Mouse (Mus musculus) stomach, postnatal 0 days (tissue): ENCODE measurements around the gene 4922502D21Rik. TPM values are rescaled to one million over a fixed set of nuclear protein-coding genes. Genes with fewer than 3 reads are reported as not detected.

ENCODE experiments used
- ATAC-seq: fragments of 200-750 bp; cut with Nextera tagmentation; 2 replicates; pipeline ENCODE4 v1.8.0; 2017; ENCODE audit not compliant: low FRiP score, low TSS enrichment
- DNase-seq: peaks from one replicate; pipeline ENCODE4 v3.0.0-alpha.2; 2016; ENCODE audit warnings: low spot score
- H3K27ac ChIP-seq: fragments of 300-500 bp; sonication (generic); replicated peaks from 2 replicates; pipeline ENCODE4 v1.5.1; 2014; ENCODE audit warnings: mild to moderate bottlenecking, control low read depth
- H3K27me3 ChIP-seq: fragments of 300-500 bp; sonication (generic); 2 replicates; pipeline ENCODE4 v1.6.1; 2014; ENCODE audit warnings: low read length; ENCODE audit not compliant: control insufficient read depth, insufficient read depth
- H3K36me3 ChIP-seq: fragments of 300-500 bp; sonication (generic); 2 replicates; pipeline ENCODE4 v1.6.1; 2014; ENCODE audit warnings: low read length, mixed read lengths; ENCODE audit not compliant: control insufficient read depth, insufficient read depth
- H3K4me1 ChIP-seq: fragments of 300-500 bp; sonication (generic); replicated peaks from 2 replicates; pipeline ENCODE4 v1.6.1; 2014; ENCODE audit warnings: antibody characterized with exemption; ENCODE audit not compliant: control insufficient read depth, insufficient read depth
- H3K4me2 ChIP-seq: fragments of 300-500 bp; sonication (generic); replicated peaks from 2 replicates; pipeline ENCODE4 v1.6.1; 2014; ENCODE audit warnings: low read depth, mild to moderate bottlenecking, control low read depth, moderate library complexity
- H3K4me3 ChIP-seq: fragments of 300-500 bp; sonication (generic); 2 replicates; pipeline ENCODE4 v1.5.1; 2014; ENCODE audit warnings: low read depth, low read length, control low read depth
- H3K9ac ChIP-seq: fragments of 300-500 bp; sonication (generic); 2 replicates; pipeline ENCODE4 v1.6.1; 2014; ENCODE audit warnings: mild to moderate bottlenecking, low read length, control low read depth, mixed read lengths
- H3K9me3 ChIP-seq: fragments of 300-500 bp; sonication (generic); 2 replicates; pipeline ENCODE4 v1.6.1; 2016; ENCODE audit warnings: low read length; ENCODE audit not compliant: control insufficient read depth
- CTCF ChIP-seq: IDR thresholded peaks from 2 replicates; pipeline ENCODE4 v1.5.1; 2016; ENCODE audit warnings: antibody characterized with exemption, low read depth, mild to moderate bottlenecking, moderate library complexity
- EP300 ChIP-seq: optimal IDR thresholded peaks from 2 replicates; pipeline ENCODE3; 2016; ENCODE audit warnings: antibody characterized with exemption
- WGBS: fragments of 180-500 bp; shearing (Covaris S2); extraction: QIAGEN DNeasy Blood & Tissue Kit; methylation state at CpG from one replicate; pipeline ENCODE4 v1.1.7; 2014; 5-methylcytosine and 5-hydroxymethylcytosine counted together
- polyA plus RNA-seq: library from polyadenylated mRNA; unstranded; fragments of >200 nt; fragmentation: Nextera tagmentation; extraction: Ambion mirVana; gene quantifications from 2 replicates; pipeline ENCODE4 v1.2.1, GENCODE M21; 2015

Gene 4922502D21Rik
- polyA plus RNA-seq, 1 experiment from 2014 or later = not detected

DNA sequence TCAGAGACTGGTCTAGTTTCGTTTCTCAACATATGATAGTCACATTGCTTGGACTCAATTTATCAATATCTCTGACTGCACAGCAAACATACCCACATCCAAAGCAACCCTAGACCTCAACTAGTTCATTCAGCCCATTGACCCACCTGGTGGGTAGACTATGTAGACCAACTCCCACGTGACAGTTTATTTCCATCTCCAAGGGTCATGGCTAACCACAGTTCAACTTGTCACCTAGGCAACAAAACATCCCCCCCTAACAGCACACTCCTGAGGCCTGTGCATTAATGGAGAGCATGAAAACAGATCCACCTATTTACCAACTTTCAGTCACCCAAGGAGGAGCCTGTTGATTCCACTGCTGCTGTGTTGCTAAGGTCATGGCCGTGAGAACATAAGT is 57.9 kb downstream of the 4922502D21Rik start:
- TF ChIP-seq EP300 (no peak), CTCF (no peak)
- Histone ChIP-seq H3K27ac (no peak overlapping the region), H3K9me3 (no peaks in the 10 kb centered on the region), H3K36me3 (no peaks in the 10 kb centered on the region), H3K4me2 (no peak overlapping the region), H3K9ac (no peak overlapping the region), H3K4me3 (no peak overlapping the region), H3K4me1 (no peaks in the 10 kb centered on the region), H3K27me3 (no peaks in the 10 kb centered on the region)
- ATAC-seq (no peak), DNase-seq (no peak)
- WGBS = 53% methylated on average over 3 of the region's 3 CpGs

Other genes with a start within 250 kb of the 4922502D21Rik start
- gene Clec2e, start 230.9 kb downstream of the 4922502D21Rik start, polyA plus RNA-seq = 0.07 TPM in 1 of 2 replicates, not detected in the other
- 0.42 and 0.87 TPM in 2 replicates for gene Clec2d, start 151.2 kb downstream of the 4922502D21Rik start, polyA plus RNA-seq
- 0.15 and 0.18 TPM in 2 replicates for gene Cd69, start 56.4 kb downstream of the 4922502D21Rik start, polyA plus RNA-seq
- gene Clec12a, start 10.9 kb upstream of the 4922502D21Rik start, polyA plus RNA-seq = 0.40 and 0.61 TPM in 2 replicates
- 0.07 TPM in 1 of 2 replicates, not detected in the other for gene Clec12b, start 54.1 kb upstream of the 4922502D21Rik start, polyA plus RNA-seq
- gene Clec1b, start 65.5 kb upstream of the 4922502D21Rik start, polyA plus RNA-seq = 0.08 and 0.18 TPM in 2 replicates
- gene Clec9a, start 77.1 kb upstream of the 4922502D21Rik start, polyA plus RNA-seq = 0.05 and 0.08 TPM in 2 replicates
- gene Clec1a, start 120.2 kb upstream of the 4922502D21Rik start, polyA plus RNA-seq = 0.85 and 1.2 TPM in 2 replicates
- gene Olr1, start 175.4 kb upstream of the 4922502D21Rik start, polyA plus RNA-seq = 0.08 and 0.22 TPM in 2 replicates
- gene Tmem52b, start 180.8 kb upstream of the 4922502D21Rik start, polyA plus RNA-seq = 0.04 and 0.11 TPM in 2 replicates
- gene Gabarapl1, start 201.4 kb upstream of the 4922502D21Rik start, polyA plus RNA-seq = 45.7 and 46.8 TPM in 2 replicates
- gene Klre1, start 246.1 kb upstream of the 4922502D21Rik start, polyA plus RNA-seq = not detected in 2 replicates